Mouse (Mus musculus): ENCODE measurements around the gene Rasgef1b.

- no peak for TF ChIP-seq CTCF (IDR thresholded peaks at IDR 0.05)
- TF ChIP-seq EP300 (IDR thresholded peaks at IDR 0.05): no peak
These were observed 462.6 kb downstream of the Rasgef1b start for GRCm38 (mm10) chr5:99266301-99266700.

All from lung, postnatal 0 days (tissue).